Mouse (Mus musculus) adrenal gland, postnatal 10 days (tissue): Measurements from ENCODE around the gene Fetub. TPM values are rescaled to one million over a fixed set of nuclear protein-coding genes. Genes with fewer than 3 reads are reported as not detected.

Experiments used
- DNase-seq: peaks from one replicate; pipeline ENCODE4 v3.0.0; 2021; ENCODE audit warnings: mixed read lengths
- total RNA-seq, 2 experiments: library from RNA; stranded (reverse); gene quantifications; 2 replicates each; pipeline ENCODE4 v1.2.3; 2021

Gene Fetub
- total RNA-seq, 2 experiments from 2014 or later = 87.0 to 166 TPM

DNA sequence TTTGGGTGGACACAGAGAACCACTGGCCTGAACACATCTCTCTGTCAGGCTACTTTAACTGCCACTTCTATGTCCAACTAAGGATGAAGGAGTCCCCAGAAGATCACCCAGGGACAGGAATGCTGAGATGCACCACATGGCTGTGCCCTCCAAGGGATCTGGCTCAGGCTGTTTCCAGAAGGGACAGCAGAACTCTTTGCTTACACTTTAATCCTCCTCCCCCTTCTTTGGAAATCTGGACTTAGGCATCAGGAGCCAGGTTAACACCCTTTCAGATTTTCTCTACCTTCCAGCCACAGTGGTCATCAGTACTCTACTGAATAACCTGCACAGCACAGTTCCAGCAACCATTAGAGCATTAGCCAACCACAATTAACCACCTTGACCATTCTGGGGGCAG lies 45.2 kb downstream of the Fetub start:
- no peak for DNase-seq

DNA sequence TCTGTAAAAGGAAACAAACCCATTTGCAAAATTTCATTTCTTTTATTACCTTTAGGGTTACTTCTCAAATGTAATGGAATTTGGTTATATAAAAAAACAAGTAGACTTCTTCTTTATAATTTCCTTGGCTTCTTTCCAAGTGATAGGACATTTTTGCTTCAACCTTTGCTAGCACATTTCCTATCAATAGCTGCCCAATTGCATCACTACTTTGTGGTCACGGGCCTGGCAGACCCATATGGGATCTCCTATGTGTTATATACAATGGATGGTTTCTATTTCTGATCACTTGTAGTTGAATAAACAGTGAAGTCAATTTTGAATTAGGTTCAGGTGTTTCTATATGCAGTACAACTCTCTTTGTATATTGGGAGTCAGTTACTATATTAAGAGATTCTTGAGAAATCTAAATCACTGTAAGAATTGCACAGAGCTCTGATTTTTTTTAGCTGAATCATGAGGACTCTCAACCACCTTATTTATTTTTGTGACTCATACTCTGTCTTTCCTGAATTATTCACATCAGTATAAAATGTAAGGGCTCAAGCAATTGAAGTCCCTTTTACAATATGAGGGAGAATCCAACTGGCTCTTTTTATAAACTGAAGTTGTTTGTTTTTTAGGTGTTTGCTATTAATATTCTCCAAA lies 49.4 kb downstream of the Fetub start:
- no peak for DNase-seq

Other genes with a start within 250 kb of the Fetub start
- gene Crygs, start 106.8 kb upstream of the Fetub start, total RNA-seq = not detected
- gene Tbccd1, start 60.7 kb upstream of the Fetub start, total RNA-seq = 10 to 100 TPM; 16.8 to 20.4 TPM
- gene Dnajb11, start 60.5 kb upstream of the Fetub start, total RNA-seq = 10 to 100 TPM; 59.9 to 65.8 TPM
- gene Ahsg, start 27.1 kb upstream of the Fetub start, total RNA-seq = 1,000 to 10,000 TPM; 3,016 to 7,289 TPM
- 100 to 1,000 TPM in 1 of 2 experiments, 10 to 100 TPM in 1; 96.2 to 217 TPM for gene Hrg, start 32.7 kb downstream of the Fetub start, total RNA-seq
- 10 to 100 TPM; 27.4 to 62.7 TPM for gene Kng2, start 111.1 kb downstream of the Fetub start, total RNA-seq
- gene Kng1, start 139.5 kb downstream of the Fetub start, total RNA-seq = 100 to 1,000 TPM; 216 to 507 TPM
- gene Eif4a2, start 189.1 kb downstream of the Fetub start, total RNA-seq = 100 to 1,000 TPM; 295 to 433 TPM
- gene Rfc4, start 209.4 kb downstream of the Fetub start, total RNA-seq = 10 to 100 TPM; 14.3 to 17.1 TPM
- gene Adipoq, start 228.2 kb downstream of the Fetub start, total RNA-seq = 100 to 1,000 TPM; 387 to 442 TPM